Mouse (Mus musculus) midbrain, embryonic 13.5 days (tissue): Measurements from ENCODE around the gene Rpsa. TPM values are rescaled to one million over a fixed set of nuclear protein-coding genes. Genes with fewer than 3 reads are reported as not detected.

Source experiments
- ATAC-seq: fragments of 200-750 bp; cut with Nextera tagmentation; 2 replicates; pipeline ENCODE4 v1.8.0; 2017; ENCODE audit warnings: mild to moderate bottlenecking, moderate TSS enrichment, moderate library complexity
- H3K27ac ChIP-seq: fragments of 300-500 bp; sonication (generic); 2 replicates; pipeline ENCODE4 v1.5.1; 2015; ENCODE audit warnings: inconsistent platforms, mild to moderate bottlenecking, moderate library complexity
- H3K27me3 ChIP-seq: fragments of 300-500 bp; sonication (generic); 2 replicates; pipeline ENCODE4 v1.6.1; 2015; ENCODE audit warnings: mild to moderate bottlenecking, inconsistent platforms
- H3K36me3 ChIP-seq: fragments of 300-500 bp; sonication (generic); 2 replicates; pipeline ENCODE4 v1.6.1; 2015; ENCODE audit warnings: mild to moderate bottlenecking, inconsistent platforms
- H3K4me1 ChIP-seq: fragments of 300-500 bp; sonication (generic); replicated peaks from 2 replicates; pipeline ENCODE4 v1.6.1; 2015; ENCODE audit warnings: inconsistent platforms
- H3K4me2 ChIP-seq: fragments of 300-500 bp; sonication (generic); replicated peaks from 2 replicates; pipeline ENCODE4 v1.6.1; 2015; ENCODE audit warnings: moderate library complexity, mild to moderate bottlenecking, inconsistent platforms
- H3K4me3 ChIP-seq: fragments of 300-500 bp; sonication (generic); replicated peaks from 2 replicates; pipeline ENCODE4 v1.5.1; 2015; ENCODE audit warnings: mild to moderate bottlenecking, inconsistent platforms
- H3K9ac ChIP-seq: fragments of 300-500 bp; sonication (generic); replicated peaks from 2 replicates; pipeline ENCODE4 v1.6.1; 2015; ENCODE audit warnings: mild to moderate bottlenecking, inconsistent platforms
- H3K9me3 ChIP-seq: fragments of 300-500 bp; sonication (generic); 2 replicates; pipeline ENCODE4 v1.6.1; 2016; ENCODE audit warnings: mild to moderate bottlenecking, inconsistent platforms
- WGBS: fragments of 180-500 bp; shearing (Covaris S2); methylation state at CpG from one replicate; pipeline ENCODE4 v1.1.7; 2015; 5-methylcytosine and 5-hydroxymethylcytosine counted together
- polyA plus RNA-seq: library from polyadenylated mRNA; unstranded; fragments of >200 nt; fragmentation: Nextera tagmentation; extraction: Ambion mirVana; gene quantifications from 2 replicates; pipeline ENCODE4 v1.2.1, GENCODE M21; 2015

The Rpsa gene
- polyA plus RNA-seq, 1 experiment from 2014 or later, result 992 TPM

GRCm38 (mm10) chr9:120140652-120141051, 13.2 kb downstream of the Rpsa start:
- Histone ChIP-seq H3K4me2 (no peak overlapping the region), H3K9me3 (no peaks in the 10 kb centered on the region), H3K27me3 (peaks cover 4% of the 10 kb centered on the region; the same call in 1 of the 2 replicates), H3K9ac (no peak overlapping the region), H3K36me3 (no peaks in the 10 kb centered on the region), H3K4me1 (no peaks in the 10 kb centered on the region), H3K4me3 (no peak overlapping the region), H3K27ac (no peak overlapping the region)
- peak; percentile 71; the same call in 1 of the 2 replicates for ATAC-seq
- WGBS, result 7% methylated on average over 4 of the region's 4 CpGs

GRCm38 (mm10) chr9:120144474-120144873, 17.0 kb downstream of the Rpsa start:
- Histone ChIP-seq H3K4me2 (no peak overlapping the region), H3K36me3 (no peaks in the 10 kb centered on the region), H3K4me1 (no peaks in the 10 kb centered on the region), H3K9me3 (no peaks in the 10 kb centered on the region), H3K27me3 (peaks cover 4% of the 10 kb centered on the region; the same call in 1 of the 2 replicates), H3K4me3 (no peak overlapping the region), H3K27ac (no peak overlapping the region), H3K9ac (no peak overlapping the region)
- WGBS, result 87% methylated on average over 13 of the region's 13 CpGs
- ATAC-seq, result no peak

- 31% methylated on average over 11 of the region's 11 CpGs for WGBS
- Histone ChIP-seq H3K4me2 (no peak within 1 kb of the TSS), H3K4me1 (no peaks in the 10 kb centered on the region), H3K27me3 (no peaks in the 10 kb centered on the region), H3K9ac (no peak within 1 kb of the TSS), H3K9me3 (no peaks in the 10 kb centered on the region), H3K36me3 (no peaks in the 10 kb centered on the region), H3K4me3 (no peak within 1 kb of the TSS), H3K27ac (no peak within 1 kb of the TSS)
- ATAC-seq, result no peak
These were observed 21.8 kb downstream of the Rpsa start, which contains the start of gene Mobp for GRCm38 (mm10) chr9:120149222-120149828. TSS of gene Mobp (plus strand) at chr9:120149707.

- H3K4me2 ChIP-seq, result no peak overlapping the region
- no peaks in the 10 kb centered on the region for H3K27me3 ChIP-seq
- no peak overlapping the region for H3K27ac ChIP-seq
- no peak overlapping the region for H3K9ac ChIP-seq
- 75% methylated on average over 5 of the region's 5 CpGs for WGBS
- ATAC-seq, result no peak
- H3K4me3 ChIP-seq, result no peak overlapping the region
- H3K36me3 ChIP-seq, result no peaks in the 10 kb centered on the region
- no peaks in the 10 kb centered on the region for H3K9me3 ChIP-seq
- no peaks in the 10 kb centered on the region for H3K4me1 ChIP-seq
These were observed 23.7 kb downstream of the Rpsa start for GRCm38 (mm10) chr9:120151152-120151551.

- no peak for ATAC-seq
- H3K4me1 ChIP-seq, result no peaks in the 10 kb centered on the region
- H3K36me3 ChIP-seq, result no peaks in the 10 kb centered on the region
- no peak overlapping the region for H3K4me3 ChIP-seq
- no peaks in the 10 kb centered on the region for H3K27me3 ChIP-seq
- no peak overlapping the region for H3K9ac ChIP-seq
- WGBS, result 75% methylated on average over 12 of the region's 12 CpGs
- H3K4me2 ChIP-seq, result no peak overlapping the region
- H3K27ac ChIP-seq, result no peak overlapping the region
- H3K9me3 ChIP-seq, result no peaks in the 10 kb centered on the region
These were observed 24.5 kb downstream of the Rpsa start for GRCm38 (mm10) chr9:120151906-120152399.

- no peak overlapping the region for H3K27ac ChIP-seq
These were observed 30.6 kb downstream of the Rpsa start for GRCm38 (mm10) chr9:120158047-120158446.

GRCm38 (mm10) chr9:120163862-120164261, 36.4 kb downstream of the Rpsa start:
- H3K27ac ChIP-seq, result no peak overlapping the region
- no peaks in the 10 kb centered on the region for H3K4me1 ChIP-seq
- H3K27me3 ChIP-seq, result 0 out of 2 replicates have a peak, but pooled peaks cover 2% of the 10 kb centered on the region
- ATAC-seq, result no peak
- H3K4me2 ChIP-seq, result no peak overlapping the region
- WGBS, result 87% methylated on average over 16 of the region's 16 CpGs
- no peak overlapping the region for H3K4me3 ChIP-seq
- H3K9ac ChIP-seq, result no peak overlapping the region
- H3K9me3 ChIP-seq, result no peaks in the 10 kb centered on the region
- H3K36me3 ChIP-seq, result no peaks in the 10 kb centered on the region

More at GRCm38 (mm10) chr9:120158047-120158446, 30.6 kb downstream of the Rpsa start:
- 45% methylated on average over 4 of the region's 4 CpGs for WGBS
- peak; percentile 56; the same call in 1 of the 2 replicates for ATAC-seq
- Histone ChIP-seq H3K4me3 (no peak overlapping the region), H3K4me2 (no peak overlapping the region), H3K36me3 (no peaks in the 10 kb centered on the region), H3K27me3 (0 out of 2 replicates have a peak, but pooled peaks cover 2% of the 10 kb centered on the region), H3K9ac (no peak overlapping the region), H3K4me1 (peaks cover 9% of the 10 kb centered on the region; the same call in 1 of the 2 replicates), H3K9me3 (no peaks in the 10 kb centered on the region)

- Histone ChIP-seq H3K9ac (no peak overlapping the region), H3K4me1 (no peaks in the 10 kb centered on the region), H3K4me3 (no peak overlapping the region), H3K36me3 (no peaks in the 10 kb centered on the region), H3K4me2 (no peak overlapping the region), H3K27me3 (no peaks in the 10 kb centered on the region), H3K9me3 (no peaks in the 10 kb centered on the region), H3K27ac (no peak overlapping the region)
- 80% methylated on average over 11 of the region's 11 CpGs for WGBS
- ATAC-seq, result no peak
These were observed 40.3 kb downstream of the Rpsa start for GRCm38 (mm10) chr9:120167826-120168225.

GRCm38 (mm10) chr9:120171295-120171694, 43.8 kb downstream of the Rpsa start:
- no peak overlapping the region for H3K4me2 ChIP-seq
- no peak for ATAC-seq
- H3K9me3 ChIP-seq, result no peaks in the 10 kb centered on the region
- no peaks in the 10 kb centered on the region for H3K4me1 ChIP-seq
- H3K4me3 ChIP-seq, result no peak overlapping the region
- 43% methylated on average over 5 of the region's 5 CpGs for WGBS
- no peaks in the 10 kb centered on the region for H3K36me3 ChIP-seq
- no peak overlapping the region for H3K27ac ChIP-seq
- H3K9ac ChIP-seq, result no peak overlapping the region
- no peaks in the 10 kb centered on the region for H3K27me3 ChIP-seq

- ATAC-seq, result no peak
These were observed 47.1 kb downstream of the Rpsa start for GRCm38 (mm10) chr9:120174436-120175137.

GRCm38 (mm10) chr9:120178813-120179212, 51.3 kb downstream of the Rpsa start:
- Histone ChIP-seq H3K4me2 (no peak overlapping the region), H3K36me3 (no peaks in the 10 kb centered on the region), H3K4me3 (no peak overlapping the region), H3K9ac (no peak overlapping the region), H3K4me1 (no peaks in the 10 kb centered on the region), H3K9me3 (no peaks in the 10 kb centered on the region), H3K27me3 (no peaks in the 10 kb centered on the region), H3K27ac (no peak overlapping the region)
- 90% methylated on average over 10 of the region's 10 CpGs for WGBS
- no peak for ATAC-seq

More at GRCm38 (mm10) chr9:120174436-120175137, 47.1 kb downstream of the Rpsa start:
- no peaks in the 10 kb centered on the region for H3K36me3 ChIP-seq
- no peaks in the 10 kb centered on the region for H3K4me1 ChIP-seq
- no peak overlapping the region for H3K4me2 ChIP-seq
- no peak overlapping the region for H3K9ac ChIP-seq
- H3K27me3 ChIP-seq, result no peaks in the 10 kb centered on the region
- H3K9me3 ChIP-seq, result no peaks in the 10 kb centered on the region
- no peak overlapping the region for H3K4me3 ChIP-seq
- H3K27ac ChIP-seq, result no peak overlapping the region
- WGBS, result 80% methylated on average over 18 of the region's 18 CpGs
